Mouse (Mus musculus) stomach, embryonic 15.5 days (tissue): ENCODE measurements around the gene Mad2l1bp. TPM values are rescaled to one million over a fixed set of nuclear protein-coding genes. Genes with fewer than 3 reads are reported as not detected.

Source experiments
- ATAC-seq: fragments of 200-750 bp; cut with Nextera tagmentation; 2 replicates; pipeline ENCODE4 v1.8.0; 2017; ENCODE audit warnings: low read depth, moderate number of reproducible peaks, moderate TSS enrichment; ENCODE audit not compliant: insufficient read depth, low FRiP score
- H3K27ac ChIP-seq: fragments of 300-500 bp; sonication (generic); 2 replicates; pipeline ENCODE4 v1.5.1; 2015; ENCODE audit warnings: mild to moderate bottlenecking, inconsistent platforms
- H3K27me3 ChIP-seq: fragments of 300-500 bp; sonication (generic); replicated peaks from 2 replicates; pipeline ENCODE4 v1.6.1; 2015; ENCODE audit warnings: inconsistent platforms
- H3K36me3 ChIP-seq: fragments of 300-500 bp; sonication (generic); 2 replicates; pipeline ENCODE4 v1.6.1; 2015; ENCODE audit warnings: inconsistent platforms
- H3K4me1 ChIP-seq: fragments of 300-500 bp; sonication (generic); 2 replicates; pipeline ENCODE4 v1.6.1; 2015; ENCODE audit warnings: inconsistent platforms
- H3K4me2 ChIP-seq: fragments of 300-500 bp; sonication (generic); 2 replicates; pipeline ENCODE4 v1.6.1; 2015; ENCODE audit warnings: mild to moderate bottlenecking, inconsistent platforms
- H3K4me3 ChIP-seq: fragments of 300-500 bp; sonication (generic); replicated peaks from 2 replicates; pipeline ENCODE4 v1.5.1; 2015; ENCODE audit warnings: inconsistent platforms
- H3K9ac ChIP-seq: fragments of 300-500 bp; sonication (generic); 2 replicates; pipeline ENCODE4 v1.6.1; 2015; ENCODE audit warnings: inconsistent platforms
- H3K9me3 ChIP-seq: fragments of 300-500 bp; sonication (generic); 2 replicates; pipeline ENCODE4 v1.6.1; 2016; ENCODE audit warnings: inconsistent platforms
- WGBS: fragments of 180-500 bp; shearing (Covaris S2); methylation state at CpG from one replicate; pipeline ENCODE4 v1.1.7; 2015; 5-methylcytosine and 5-hydroxymethylcytosine counted together
- polyA plus RNA-seq: library from polyadenylated mRNA; unstranded; fragments of >200 nt; fragmentation: Nextera tagmentation; extraction: Ambion mirVana; gene quantifications from 2 replicates; pipeline ENCODE4 v1.2.1, GENCODE M21; 2015

Gene Mad2l1bp
- polyA plus RNA-seq, 1 experiment from 2014 or later: 32.9 TPM

DNA sequence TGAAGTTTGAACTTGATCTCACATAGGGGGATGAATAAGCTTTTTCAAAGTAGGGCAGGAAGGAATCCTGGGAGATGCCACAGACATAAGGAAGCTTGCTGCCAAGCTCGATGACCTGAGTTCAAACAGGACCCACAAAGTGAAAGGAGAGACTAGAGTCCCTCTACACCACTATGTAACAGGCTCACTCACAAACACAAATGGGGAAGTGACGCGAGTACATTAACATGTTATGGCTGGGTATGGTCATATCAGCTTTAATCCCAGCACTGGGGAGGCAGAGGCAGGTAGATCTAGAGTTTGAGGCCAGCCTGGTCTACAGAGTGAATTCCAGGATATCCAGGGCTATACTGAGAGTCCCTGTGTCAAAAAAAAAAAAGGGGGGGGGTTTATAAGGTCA is 983 bp upstream of the Mad2l1bp start:
- no peak overlapping the region for H3K9ac ChIP-seq
- H3K9me3 ChIP-seq: no peaks in the 10 kb centered on the region
- H3K36me3 ChIP-seq: no peaks in the 10 kb centered on the region
- H3K4me3 ChIP-seq: no peak overlapping the region
- ATAC-seq: no peak
- peaks cover 13% of the 10 kb centered on the region; the same call in 1 of the 2 replicates for H3K4me1 ChIP-seq
- no peak overlapping the region for H3K4me2 ChIP-seq
- no peak overlapping the region for H3K27ac ChIP-seq
- WGBS: 92% methylated on average over 3 of the region's 3 CpGs
- no peaks in the 10 kb centered on the region for H3K27me3 ChIP-seq

DNA sequence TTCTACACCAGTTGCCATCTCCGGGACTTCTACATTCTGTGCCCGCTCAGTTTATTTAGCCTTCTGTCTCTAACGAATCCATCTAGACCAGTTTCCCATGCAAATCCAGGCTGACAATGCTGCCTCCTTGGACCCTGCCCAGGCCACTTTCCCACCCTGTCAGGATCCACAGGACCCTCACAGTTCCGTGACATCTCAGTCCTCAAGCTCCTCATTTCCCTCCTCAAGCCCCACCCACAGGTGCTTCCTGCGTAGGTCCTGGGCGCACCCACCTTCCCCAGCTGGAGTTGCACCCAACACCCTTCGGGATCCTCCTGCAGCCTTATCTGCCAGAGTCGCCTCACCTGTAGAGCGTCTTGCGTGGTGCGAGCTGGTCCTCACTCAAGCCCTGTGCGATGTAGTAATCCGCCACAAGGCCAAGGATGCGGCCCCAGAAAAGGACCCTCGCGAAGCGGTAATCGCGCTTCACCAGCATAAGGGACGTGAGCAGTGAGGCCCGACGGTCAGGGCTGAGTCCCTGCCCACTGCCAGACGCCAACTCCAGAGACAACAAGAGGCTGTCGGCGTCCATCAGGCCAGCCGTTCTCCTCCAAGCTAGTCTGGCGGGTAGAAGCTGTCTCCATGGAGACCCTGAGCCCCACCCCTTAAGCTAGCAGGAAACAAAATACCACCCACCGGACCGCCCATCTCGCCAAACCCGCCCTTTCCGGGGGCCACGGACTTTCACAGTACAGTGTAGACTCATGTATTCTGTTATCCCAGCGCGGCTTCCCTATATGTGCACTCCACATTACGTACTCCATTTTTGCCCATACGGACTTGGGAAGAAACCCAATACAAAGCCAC is 9.6 kb downstream of the Mad2l1bp start, which contains the start of gene Rsph9:
TSS of gene Rsph9 (minus strand) at position 639 of the 846 bp plus-strand sequence.
- H3K9me3 ChIP-seq: no peaks in the 10 kb centered on the region

DNA sequence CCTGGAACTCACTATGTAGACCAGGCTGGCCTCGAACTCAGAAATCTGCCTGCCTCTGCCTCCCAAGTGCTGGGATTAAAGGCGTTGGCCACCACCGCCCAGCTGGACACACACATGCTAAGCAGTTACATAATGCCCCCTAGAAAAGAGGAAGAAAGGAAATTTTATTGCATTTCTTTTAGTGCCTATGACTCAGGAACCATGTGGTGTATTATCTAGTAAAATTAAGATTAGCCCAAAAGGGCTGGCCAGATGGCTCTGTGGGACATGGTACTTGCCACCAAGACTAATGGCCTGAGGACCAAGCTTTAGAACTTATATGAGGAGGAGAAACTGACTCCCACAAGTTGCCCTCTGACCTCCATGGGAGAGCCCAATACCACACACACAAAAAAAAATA is 13.5 kb downstream of the Mad2l1bp start:
- H3K4me1 ChIP-seq: peaks cover 11% of the 10 kb centered on the region
- no peak overlapping the region for H3K4me3 ChIP-seq
- WGBS: 85% methylated on average over 3 of the region's 3 CpGs

More for the DNA sequence above, 9.6 kb downstream of the Mad2l1bp start, which contains the start of gene Rsph9:
- peak within 1 kb of the TSS; percentile 91 for H3K4me2 ChIP-seq
- H3K36me3 ChIP-seq: peaks cover 14% of the 10 kb centered on the region
- 7% methylated on average over 37 of the region's 37 CpGs for WGBS
- peak within 1 kb of the TSS; percentile 58; the same call in 1 of the 2 replicates for H3K27ac ChIP-seq
- H3K9ac ChIP-seq: peak within 1 kb of the TSS; percentile 35
- peak; percentile 96 for ATAC-seq
- H3K4me1 ChIP-seq: peaks cover 11% of the 10 kb centered on the region
- peak within 1 kb of the TSS; percentile 50 for H3K4me3 ChIP-seq
- no peaks in the 10 kb centered on the region for H3K27me3 ChIP-seq

DNA sequence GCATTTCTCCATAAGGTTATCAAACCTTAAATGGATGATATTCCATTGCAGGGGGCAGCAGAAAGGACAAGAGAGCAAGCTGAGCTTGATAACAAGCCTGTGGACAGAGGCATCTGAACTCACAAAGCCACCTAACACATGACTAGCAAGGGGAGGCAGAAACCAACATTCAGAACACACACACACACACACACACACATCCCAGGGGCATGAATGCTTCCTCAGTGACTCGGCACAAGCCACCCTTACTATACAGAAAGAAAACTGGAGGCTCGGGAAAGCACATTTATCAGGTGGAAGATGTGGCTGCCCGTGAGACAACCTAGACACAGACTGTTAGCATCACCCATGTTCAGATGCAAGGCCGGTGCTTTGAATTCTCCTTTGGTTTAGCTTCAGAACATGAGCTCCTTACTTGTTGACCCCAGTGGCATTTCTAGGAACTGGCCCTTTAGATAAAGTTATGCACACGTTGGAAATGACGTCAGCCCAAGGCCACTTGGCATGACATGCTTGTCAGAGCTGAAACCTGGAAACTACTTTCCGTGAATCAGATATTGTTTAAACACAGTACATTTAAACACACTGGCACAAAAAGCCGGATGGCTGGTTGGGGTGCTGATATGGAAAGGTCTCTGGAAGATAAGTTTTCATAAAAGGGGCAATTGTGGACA is 14.7 kb downstream of the Mad2l1bp start:
- Histone ChIP-seq H3K4me1 (peaks cover 9% of the 10 kb centered on the region), H3K4me3 (no peak overlapping the region), H3K36me3 (no peaks in the 10 kb centered on the region), H3K9me3 (no peaks in the 10 kb centered on the region), H3K27ac (0 out of 2 replicates have a peak overlapping the region, but pooled peaks have one; percentile 26), H3K27me3 (no peaks in the 10 kb centered on the region), H3K9ac (no peak overlapping the region), H3K4me2 (no peak overlapping the region)
- 50% methylated on average over 8 of the region's 8 CpGs for WGBS
- no peak for ATAC-seq

More for the DNA sequence above, 13.5 kb downstream of the Mad2l1bp start:
- Histone ChIP-seq H3K27ac (no peak overlapping the region), H3K9ac (no peak overlapping the region), H3K4me2 (no peak overlapping the region), H3K9me3 (no peaks in the 10 kb centered on the region), H3K36me3 (no peaks in the 10 kb centered on the region), H3K27me3 (no peaks in the 10 kb centered on the region)
- no peak for ATAC-seq

- no peaks in the 10 kb centered on the region for H3K4me1 ChIP-seq
- ATAC-seq: no peak
- peaks cover 12% of the 10 kb centered on the region for H3K36me3 ChIP-seq
- no peaks in the 10 kb centered on the region for H3K9me3 ChIP-seq
- H3K27me3 ChIP-seq: no peaks in the 10 kb centered on the region
- no peak overlapping the region for H3K4me3 ChIP-seq
- H3K4me2 ChIP-seq: no peak overlapping the region
- no peak overlapping the region for H3K9ac ChIP-seq
- no peak overlapping the region for H3K27ac ChIP-seq
- WGBS: 61% methylated on average over 8 of the region's 8 CpGs
These were observed 20.5 kb downstream of the Mad2l1bp start for GRCm38 (mm10) chr17:46132862-46133261.

- H3K27ac ChIP-seq: no peak overlapping the region
- 17% methylated on average over 12 of the region's 12 CpGs for WGBS
- H3K36me3 ChIP-seq: peaks cover 19% of the 10 kb centered on the region
- H3K27me3 ChIP-seq: no peaks in the 10 kb centered on the region
- H3K9ac ChIP-seq: no peak overlapping the region
- H3K9me3 ChIP-seq: no peaks in the 10 kb centered on the region
- H3K4me3 ChIP-seq: no peak overlapping the region
- no peaks in the 10 kb centered on the region for H3K4me1 ChIP-seq
- no peak for ATAC-seq
- no peak overlapping the region for H3K4me2 ChIP-seq
These were observed 21.2 kb downstream of the Mad2l1bp start for GRCm38 (mm10) chr17:46132058-46132718.

GRCm38 (mm10) chr17:46129741-46130498 is 23.4 kb downstream of the Mad2l1bp start:
- peak; percentile 37; the same call in 1 of the 2 replicates for ATAC-seq
- Histone ChIP-seq H3K27me3 (no peaks in the 10 kb centered on the region), H3K4me3 (no peak overlapping the region), H3K27ac (peak overlapping the region; percentile 21; the same call in 1 of the 2 replicates), H3K4me2 (no peak overlapping the region), H3K9ac (no peak overlapping the region), H3K4me1 (no peaks in the 10 kb centered on the region), H3K9me3 (no peaks in the 10 kb centered on the region), H3K36me3 (peaks cover 41% of the 10 kb centered on the region)
- 71% methylated on average over 13 of the region's 13 CpGs for WGBS

DNA sequence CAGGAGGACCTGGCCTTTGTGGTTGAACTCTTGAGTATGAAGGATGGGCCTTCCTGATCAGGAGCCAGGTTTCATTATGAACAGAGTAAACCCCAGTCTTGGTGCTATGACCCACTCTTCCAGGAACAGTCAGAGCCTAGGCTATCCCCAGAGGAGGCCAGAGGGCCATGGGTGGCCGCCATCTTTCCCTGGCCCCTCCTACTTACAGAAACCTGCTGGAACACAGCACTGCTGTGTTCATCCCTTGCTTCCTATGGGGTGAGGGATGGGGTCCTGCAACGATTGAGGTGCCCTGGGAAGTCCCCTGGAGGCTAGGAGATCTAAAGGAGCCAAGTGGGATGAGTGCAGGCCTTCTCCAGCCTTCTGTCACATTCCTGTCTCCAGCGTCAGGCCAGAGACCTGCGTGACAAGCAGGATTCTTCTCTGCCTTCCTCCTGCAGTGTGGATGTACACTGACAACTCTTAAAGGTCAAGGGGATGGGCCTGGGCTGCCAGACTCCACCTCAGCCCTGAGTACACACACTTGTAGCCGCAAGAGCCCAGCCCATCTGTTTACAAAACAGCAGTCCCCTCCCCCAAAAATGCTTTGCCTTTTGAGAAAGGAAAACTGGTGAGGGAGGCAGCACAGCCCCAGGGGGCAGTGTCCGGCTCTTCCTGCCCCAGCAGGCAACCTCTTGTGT is 25.4 kb downstream of the Mad2l1bp start:
- no peak for ATAC-seq
- peaks cover 60% of the 10 kb centered on the region for H3K36me3 ChIP-seq
- no peaks in the 10 kb centered on the region for H3K27me3 ChIP-seq
- no peak overlapping the region for H3K27ac ChIP-seq
- WGBS: 73% methylated on average over 6 of the region's 6 CpGs
- H3K9me3 ChIP-seq: no peaks in the 10 kb centered on the region
- no peak overlapping the region for H3K9ac ChIP-seq
- no peak overlapping the region for H3K4me3 ChIP-seq
- H3K4me1 ChIP-seq: no peaks in the 10 kb centered on the region
- no peak overlapping the region for H3K4me2 ChIP-seq

GRCm38 (mm10) chr17:46126608-46127007 is 26.7 kb downstream of the Mad2l1bp start:
- no peak for ATAC-seq
- H3K4me1 ChIP-seq: no peaks in the 10 kb centered on the region
- H3K27ac ChIP-seq: no peak overlapping the region
- H3K9me3 ChIP-seq: no peaks in the 10 kb centered on the region
- 47% methylated on average over 6 of the region's 6 CpGs for WGBS
- no peak overlapping the region for H3K4me2 ChIP-seq
- no peaks in the 10 kb centered on the region for H3K27me3 ChIP-seq
- H3K4me3 ChIP-seq: no peak overlapping the region
- peaks cover 71% of the 10 kb centered on the region for H3K36me3 ChIP-seq
- no peak overlapping the region for H3K9ac ChIP-seq

DNA sequence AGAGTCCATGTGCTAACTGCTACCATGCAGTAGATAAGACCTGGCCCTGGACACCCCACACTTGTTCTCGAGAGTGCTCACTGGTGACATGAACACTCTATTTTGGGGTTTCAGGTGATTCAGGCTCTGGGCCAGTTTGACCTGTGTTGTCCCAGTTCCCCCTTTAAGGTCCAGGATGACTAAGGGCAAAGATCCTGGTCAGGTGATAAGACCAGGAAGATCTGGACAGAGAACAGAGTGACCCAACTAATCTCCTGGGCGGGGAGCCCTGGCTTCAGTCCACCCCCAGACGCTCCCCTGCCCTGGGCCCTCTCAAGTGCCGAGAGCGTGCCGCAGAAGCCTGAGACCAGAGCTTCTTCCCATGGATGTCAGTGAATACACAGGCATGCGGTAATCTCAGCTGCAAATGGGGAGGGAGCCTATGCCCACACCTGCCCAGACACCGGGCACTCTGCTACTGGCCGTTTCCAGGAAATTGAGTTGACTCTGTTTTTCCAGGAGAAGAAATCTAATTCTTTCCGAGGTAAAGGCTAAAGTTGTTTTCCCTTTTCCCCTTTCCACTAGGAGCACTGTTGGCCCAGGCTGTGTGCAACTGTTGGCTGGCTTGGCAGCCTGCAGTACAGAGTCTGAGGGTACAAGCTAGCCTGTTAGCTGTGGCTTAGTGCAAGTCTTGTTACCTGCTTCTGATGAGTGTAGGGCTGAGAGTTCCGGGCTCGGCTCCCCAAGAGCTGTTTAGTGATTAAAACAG is 29.2 kb downstream of the Mad2l1bp start:
- no peak for ATAC-seq
- H3K4me3 ChIP-seq: no peak overlapping the region
- no peak overlapping the region for H3K27ac ChIP-seq
- H3K27me3 ChIP-seq: no peaks in the 10 kb centered on the region
- H3K9me3 ChIP-seq: no peaks in the 10 kb centered on the region
- H3K36me3 ChIP-seq: peaks cover 78% of the 10 kb centered on the region
- WGBS: 87% methylated on average over 12 of the region's 12 CpGs
- no peaks in the 10 kb centered on the region for H3K4me1 ChIP-seq
- H3K9ac ChIP-seq: no peak overlapping the region
- H3K4me2 ChIP-seq: no peak overlapping the region
